Mouse (Mus musculus): ENCODE measurements around the gene Ntm. TPM values are rescaled to one million over a fixed set of nuclear protein-coding genes. Genes with fewer than 3 reads are reported as not detected.

Gene Ntm
- polyA plus RNA-seq, 1 experiment, result 0.48 TPM

GRCm38 (mm10) chr9:29288003-29288704, 674.8 kb downstream of the Ntm start:
- Histone ChIP-seq H3K4me3 (ENCODE audit: insufficient read depth, low read depth, low read length) (no peak overlapping the region), H3K4me1 (ENCODE audit: control insufficient read depth, insufficient read depth, insufficient read length, low read length) (no peaks in the 10 kb centered on the region), H3K27ac (replicated peaks; ENCODE audit: low read depth, low read length) (no peak overlapping the region)

DNA sequence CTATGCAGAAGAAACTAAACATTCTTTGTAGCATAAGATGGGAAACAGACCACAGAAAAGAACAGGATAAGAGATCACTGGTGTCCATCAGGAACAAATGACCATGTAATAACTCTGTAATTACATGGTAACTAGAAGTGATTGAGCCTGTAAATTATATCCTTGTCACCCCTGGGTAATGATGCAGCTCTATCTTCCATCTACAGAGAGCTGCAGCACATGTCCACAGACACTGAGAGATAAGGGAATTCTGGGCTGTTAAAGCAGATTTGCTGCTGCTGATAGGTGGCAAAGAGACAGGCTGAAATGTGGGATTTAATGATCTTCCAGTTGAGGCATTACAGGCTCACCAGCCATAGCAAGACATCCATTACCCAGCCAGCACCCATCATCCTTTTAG, 677.8 kb downstream of the Ntm start:
- Histone ChIP-seq H3K4me3 (ENCODE audit: insufficient read depth, low read depth, low read length) (no peak overlapping the region), H3K27ac (replicated peaks; ENCODE audit: low read depth, low read length) (no peak overlapping the region)

DNA sequence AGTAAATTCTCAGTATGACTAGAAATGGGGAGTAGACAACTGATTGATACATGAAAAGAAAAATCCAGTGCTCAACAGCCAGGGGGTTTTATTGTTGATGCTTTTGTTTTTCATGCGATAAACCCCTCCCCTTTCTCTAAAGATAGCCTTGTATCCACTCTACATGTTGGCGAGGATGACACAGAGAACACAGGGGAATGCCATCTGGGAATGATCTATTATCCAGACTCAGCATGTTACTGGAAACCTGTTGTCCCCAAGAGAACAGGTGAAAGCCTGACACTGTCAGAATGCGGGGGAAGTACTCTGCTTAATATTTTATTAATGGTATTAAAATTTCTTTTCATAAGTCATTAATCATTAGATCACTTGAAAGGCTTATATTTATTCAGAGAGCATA, 690.1 kb downstream of the Ntm start:
- Histone ChIP-seq H3K4me1 (ENCODE audit: control insufficient read depth, insufficient read depth, insufficient read length, low read length) (no peaks in the 10 kb centered on the region), H3K4me3 (ENCODE audit: insufficient read depth, low read depth, low read length) (no peak overlapping the region), H3K27ac (replicated peaks; ENCODE audit: low read depth, low read length) (no peak overlapping the region)

More for the DNA sequence above, 677.8 kb downstream of the Ntm start:
- H3K4me1 ChIP-seq (ENCODE audit: control insufficient read depth, insufficient read depth, insufficient read length, low read length), result no peaks in the 10 kb centered on the region

GRCm38 (mm10) chr9:29269988-29270387, 693.0 kb downstream of the Ntm start:
- no peak overlapping the region for H3K27ac ChIP-seq (replicated peaks; ENCODE audit: low read depth, low read length)
- H3K4me3 ChIP-seq (ENCODE audit: insufficient read depth, low read depth, low read length), result no peak overlapping the region
- H3K4me1 ChIP-seq (ENCODE audit: control insufficient read depth, insufficient read depth, insufficient read length, low read length), result no peaks in the 10 kb centered on the region

DNA sequence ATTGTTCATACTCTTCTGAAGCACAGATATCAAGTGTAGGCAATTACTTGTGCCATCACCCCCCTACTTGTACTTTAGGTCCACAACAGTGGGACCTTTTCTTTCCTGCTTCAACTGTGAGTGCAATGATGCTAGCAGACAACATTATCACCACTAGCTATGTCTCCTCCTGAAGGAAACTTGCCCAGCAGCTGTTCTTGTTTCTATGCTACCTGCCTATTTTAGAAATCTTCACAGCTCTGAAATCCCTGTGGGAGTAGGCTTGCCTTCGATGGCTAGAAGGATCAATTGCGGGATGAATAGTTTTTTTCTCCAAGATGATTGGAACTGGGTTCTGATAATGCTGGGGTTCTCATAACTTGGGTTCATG, 693.7 kb downstream of the Ntm start:
- H3K4me1 ChIP-seq (ENCODE audit: control insufficient read depth, insufficient read depth, insufficient read length, low read length), result no peaks in the 10 kb centered on the region
- no peak overlapping the region for H3K4me3 ChIP-seq (ENCODE audit: insufficient read depth, low read depth, low read length)
- H3K27ac ChIP-seq (replicated peaks; ENCODE audit: low read depth, low read length), result no peak overlapping the region

DNA sequence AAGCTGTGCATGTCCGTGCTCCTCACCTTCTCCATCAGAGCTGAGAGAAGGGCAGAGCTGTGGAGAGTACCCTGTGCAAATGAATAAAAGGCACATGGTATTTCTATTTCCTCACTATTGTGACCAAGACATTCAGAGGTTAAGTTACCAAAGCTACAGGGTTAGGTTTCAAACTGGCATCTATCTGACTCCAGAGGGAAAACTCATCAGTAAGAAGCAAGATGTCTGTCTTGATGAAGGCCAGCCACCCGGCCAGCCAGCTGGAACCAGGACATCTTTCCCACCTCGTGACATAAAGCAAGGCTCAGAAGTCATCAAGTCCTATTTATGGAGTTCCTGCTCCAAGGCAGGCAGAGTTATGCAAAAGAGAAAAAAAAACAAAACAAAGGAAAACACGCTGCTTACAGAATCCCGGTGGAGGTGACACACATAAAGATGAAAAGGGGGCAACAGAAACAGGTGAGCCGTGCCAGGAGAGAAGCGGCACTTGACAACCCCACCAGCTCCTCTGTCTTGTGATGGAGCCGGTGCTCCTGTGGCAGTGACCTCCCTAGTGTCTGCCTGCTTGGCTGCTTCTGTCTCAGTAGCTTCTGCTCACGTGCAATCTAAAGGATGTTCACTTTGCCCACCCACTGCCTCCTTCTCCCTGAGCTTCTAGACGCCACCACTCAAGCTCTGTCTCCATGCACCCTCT, 694.2 kb downstream of the Ntm start:
- Histone ChIP-seq H3K4me3 (ENCODE audit: insufficient read depth, low read depth, low read length) (no peak overlapping the region), H3K4me1 (ENCODE audit: control insufficient read depth, insufficient read depth, insufficient read length, low read length) (no peaks in the 10 kb centered on the region), H3K27ac (replicated peaks; ENCODE audit: low read depth, low read length) (no peak overlapping the region)

GRCm38 (mm10) chr9:29267663-29268062, 695.3 kb downstream of the Ntm start:
- H3K4me3 ChIP-seq (ENCODE audit: insufficient read depth, low read depth, low read length), result no peak overlapping the region
- no peaks in the 10 kb centered on the region for H3K4me1 ChIP-seq (ENCODE audit: control insufficient read depth, insufficient read depth, insufficient read length, low read length)
- no peak overlapping the region for H3K27ac ChIP-seq (replicated peaks; ENCODE audit: low read depth, low read length)

DNA sequence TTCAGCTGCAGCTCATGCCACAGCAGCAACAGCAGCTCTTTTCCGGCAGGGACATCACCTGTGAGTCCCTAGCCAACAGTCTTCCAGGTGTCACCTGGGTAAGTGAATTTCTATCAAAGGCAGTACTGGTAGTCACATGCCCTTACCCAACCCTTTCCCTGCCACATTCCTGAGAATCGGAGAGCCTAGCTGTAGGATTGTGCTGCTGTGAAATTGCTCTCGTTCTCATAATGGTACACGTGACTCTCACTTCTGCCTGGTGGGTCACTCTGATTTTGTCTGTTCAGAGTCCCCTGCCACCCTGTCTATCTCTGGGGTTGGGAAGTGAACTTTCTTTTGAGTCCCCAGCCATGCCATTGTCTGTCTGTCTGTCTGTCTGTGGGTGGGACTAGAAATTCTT, 697.8 kb downstream of the Ntm start:
- no peaks in the 10 kb centered on the region for H3K4me1 ChIP-seq (ENCODE audit: control insufficient read depth, insufficient read depth, insufficient read length, low read length)
- H3K27ac ChIP-seq (replicated peaks; ENCODE audit: low read depth, low read length), result no peak overlapping the region
- H3K4me3 ChIP-seq (ENCODE audit: insufficient read depth, low read depth, low read length), result no peak overlapping the region

- H3K4me1 ChIP-seq (ENCODE audit: control insufficient read depth, insufficient read depth, insufficient read length, low read length), result no peaks in the 10 kb centered on the region
- no peak overlapping the region for H3K4me3 ChIP-seq (ENCODE audit: insufficient read depth, low read depth, low read length)
- H3K27ac ChIP-seq (replicated peaks; ENCODE audit: low read depth, low read length), result no peak overlapping the region
Measured at GRCm38 (mm10) chr9:29262836-29263235, 700.1 kb downstream of the Ntm start.

GRCm38 (mm10) chr9:29252866-29253265, 710.1 kb downstream of the Ntm start:
- Histone ChIP-seq H3K4me1 (ENCODE audit: control insufficient read depth, insufficient read depth, insufficient read length, low read length) (no peaks in the 10 kb centered on the region), H3K27ac (replicated peaks; ENCODE audit: low read depth, low read length) (no peak overlapping the region), H3K4me3 (ENCODE audit: insufficient read depth, low read depth, low read length) (no peak overlapping the region)

- Histone ChIP-seq H3K4me1 (ENCODE audit: control insufficient read depth, insufficient read depth, insufficient read length, low read length) (no peaks in the 10 kb centered on the region), H3K27ac (replicated peaks; ENCODE audit: low read depth, low read length) (no peak overlapping the region), H3K4me3 (ENCODE audit: insufficient read depth, low read depth, low read length) (no peak overlapping the region)
Measured at GRCm38 (mm10) chr9:29250813-29251212, 712.1 kb downstream of the Ntm start.

DNA sequence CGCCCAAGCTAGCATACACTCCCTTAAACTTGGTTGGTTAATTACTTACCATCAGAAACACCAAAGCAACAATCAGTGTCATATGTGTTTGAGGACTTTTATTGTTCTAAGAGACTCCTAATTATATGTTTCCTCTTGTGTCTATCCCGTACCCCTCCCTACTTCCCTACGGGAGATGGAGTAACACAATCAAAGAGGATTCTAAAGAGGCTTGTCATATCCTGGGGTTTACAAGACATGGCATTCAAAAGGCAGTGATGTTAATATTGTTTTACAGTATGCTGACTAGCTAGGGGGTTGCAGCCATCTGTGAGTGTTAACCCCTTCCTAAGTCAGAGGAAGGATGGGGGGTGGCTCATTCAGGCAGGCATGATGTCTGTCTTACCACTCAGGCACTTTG, 715.1 kb downstream of the Ntm start:
- no peak overlapping the region for H3K4me3 ChIP-seq (ENCODE audit: insufficient read depth, low read depth, low read length)
- H3K27ac ChIP-seq (replicated peaks; ENCODE audit: low read depth, low read length), result no peak overlapping the region
- no peaks in the 10 kb centered on the region for H3K4me1 ChIP-seq (ENCODE audit: control insufficient read depth, insufficient read depth, insufficient read length, low read length)

- Histone ChIP-seq H3K4me1 (ENCODE audit: control insufficient read depth, insufficient read depth, insufficient read length, low read length) (no peaks in the 10 kb centered on the region), H3K27ac (replicated peaks; ENCODE audit: low read depth, low read length) (no peak overlapping the region), H3K4me3 (ENCODE audit: insufficient read depth, low read depth, low read length) (no peak overlapping the region)
Measured at GRCm38 (mm10) chr9:29244006-29244405, 718.9 kb downstream of the Ntm start.

DNA sequence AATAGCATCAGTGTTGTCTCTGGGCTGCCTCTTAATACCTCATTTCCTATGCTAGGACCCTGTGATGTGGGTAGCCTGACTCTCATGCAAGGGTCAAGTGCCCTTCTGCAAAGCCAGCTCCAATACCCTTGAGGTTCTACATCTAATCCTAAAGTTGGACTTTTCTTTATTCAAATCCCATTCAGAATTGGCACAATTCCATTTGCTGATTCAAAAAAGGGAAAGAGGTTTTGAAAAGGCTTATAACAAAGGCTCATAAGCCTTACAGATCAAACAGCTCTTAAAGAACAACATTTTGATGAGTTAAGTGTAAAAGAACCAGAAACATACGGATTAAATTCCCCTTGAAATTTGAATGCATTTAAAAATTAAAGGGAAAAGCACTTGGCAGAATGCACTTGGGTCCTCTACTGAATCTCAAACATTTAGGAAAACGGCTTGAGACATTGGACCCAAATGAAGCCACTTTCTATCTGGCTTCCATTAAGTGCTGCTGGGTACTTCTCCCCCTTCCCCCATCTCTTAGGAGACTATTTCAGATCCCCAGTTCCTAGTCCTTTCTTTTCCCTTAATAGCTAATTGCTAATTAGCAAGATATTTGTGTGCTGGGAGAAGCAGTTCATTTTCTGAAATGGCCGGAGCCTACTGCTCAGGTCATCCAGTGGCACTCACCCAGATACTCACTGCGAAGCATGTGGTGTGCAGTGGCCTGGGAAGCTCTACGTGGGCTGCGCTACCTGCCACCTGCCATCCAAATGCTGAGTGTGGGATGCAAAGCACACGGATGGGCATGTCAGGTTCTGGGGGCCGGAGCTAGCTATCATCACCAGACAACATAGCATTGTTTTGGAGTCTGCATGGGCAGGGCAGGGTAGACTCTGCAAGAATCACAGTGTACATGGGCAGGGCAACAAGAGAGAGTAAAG, 720.2 kb downstream of the Ntm start:
- Histone ChIP-seq H3K27ac (replicated peaks; ENCODE audit: low read depth, low read length) (no peak overlapping the region), H3K4me1 (ENCODE audit: control insufficient read depth, insufficient read depth, insufficient read length, low read length) (no peaks in the 10 kb centered on the region), H3K4me3 (ENCODE audit: insufficient read depth, low read depth, low read length) (no peak overlapping the region)

GRCm38 (mm10) chr9:29240797-29241196, 722.1 kb downstream of the Ntm start:
- H3K27ac ChIP-seq (replicated peaks; ENCODE audit: low read depth, low read length), result no peak overlapping the region
- H3K4me3 ChIP-seq (ENCODE audit: insufficient read depth, low read depth, low read length), result no peak overlapping the region
- no peaks in the 10 kb centered on the region for H3K4me1 ChIP-seq (ENCODE audit: control insufficient read depth, insufficient read depth, insufficient read length, low read length)
